Mouse (Mus musculus) kidney, adult 9 months (tissue): ENCODE measurements around the gene Farp1.

ENCODE experiments used
- DNase-seq: peaks from one replicate; pipeline ENCODE4 v3.0.0; 2022

The Farp1 gene

DNA sequence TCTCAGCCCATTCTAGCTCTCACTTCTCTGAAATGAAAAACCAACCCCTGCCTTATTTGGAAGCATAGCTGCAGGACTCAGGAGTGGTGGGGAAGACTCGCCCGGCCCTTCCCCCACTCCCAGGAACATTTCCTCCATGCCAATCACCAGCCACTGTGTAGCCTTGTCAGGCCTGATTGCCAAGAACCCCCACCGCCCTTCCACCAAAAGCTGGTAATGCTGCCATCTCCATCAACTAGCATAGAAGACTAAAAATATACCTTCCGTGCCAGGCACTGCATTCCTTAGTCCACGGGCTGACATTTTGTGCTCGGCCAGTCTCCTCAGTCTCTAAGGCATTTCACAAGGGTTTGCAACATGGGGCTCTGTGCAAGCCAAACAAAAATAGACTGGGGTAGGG lies 235.5 kb downstream of the Farp1 start:
- no peak for DNase-seq

DNA sequence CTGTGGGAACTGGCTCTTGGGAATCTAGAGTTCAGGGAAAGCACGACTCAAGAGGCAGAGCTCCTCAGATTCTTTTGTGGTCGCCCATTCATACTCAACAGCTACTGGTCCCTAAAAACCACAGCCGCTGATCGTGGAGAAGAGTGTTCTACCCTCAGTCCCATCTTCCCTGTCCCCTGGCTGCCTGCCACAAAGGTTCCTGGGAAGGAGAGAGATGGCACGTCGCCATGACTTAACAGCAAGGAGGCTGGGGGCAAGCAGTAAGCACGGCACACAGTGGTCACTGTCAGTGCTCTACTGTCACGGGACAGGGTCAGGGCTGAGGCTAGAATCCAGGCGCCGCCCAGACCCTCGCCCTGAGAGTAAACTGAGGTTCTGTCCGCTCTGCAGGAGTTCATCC lies 240.0 kb downstream of the Farp1 start:
- no peak for DNase-seq

DNA sequence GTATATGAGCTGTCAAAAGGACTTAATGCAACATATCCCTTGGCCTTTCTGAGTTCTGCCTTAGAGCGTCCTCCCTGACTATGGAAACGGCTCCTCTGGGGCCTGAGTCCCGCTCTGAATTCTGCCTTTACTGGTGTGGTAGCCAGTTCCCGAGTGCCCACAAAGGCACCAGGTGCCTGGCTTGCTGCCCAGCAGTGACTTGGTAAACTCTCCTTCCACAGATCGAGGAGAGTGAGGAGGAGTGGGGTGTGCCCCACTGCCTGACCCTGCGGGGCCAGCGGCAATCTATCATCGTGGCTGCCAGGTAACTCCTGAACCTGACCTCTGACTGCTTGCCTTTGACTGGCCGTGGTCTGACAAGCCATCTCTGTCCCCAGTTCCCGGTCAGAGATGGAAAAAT lies 241.0 kb downstream of the Farp1 start:
- DNase-seq, result no peak

DNA sequence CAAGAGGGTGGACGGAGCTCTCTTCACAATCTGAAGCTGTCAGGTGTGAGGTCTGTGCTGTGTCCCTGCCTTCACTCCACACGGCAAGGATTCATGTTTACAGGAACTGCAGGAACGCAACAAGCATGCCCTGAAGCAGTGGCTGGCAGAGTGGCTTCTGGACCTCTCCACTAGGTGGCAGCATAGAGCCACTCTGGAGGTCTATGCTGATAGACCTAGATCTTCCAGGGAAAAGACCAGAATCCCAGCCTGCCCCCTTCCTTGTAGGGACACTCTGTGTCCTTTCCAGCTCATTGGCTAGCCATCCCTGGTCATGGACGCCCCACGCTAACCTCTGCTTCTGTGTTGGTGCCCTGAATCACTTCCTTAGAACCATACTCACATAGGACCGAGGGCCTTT lies 244.1 kb downstream of the Farp1 start:
- DNase-seq, result peak; percentile 83

DNA sequence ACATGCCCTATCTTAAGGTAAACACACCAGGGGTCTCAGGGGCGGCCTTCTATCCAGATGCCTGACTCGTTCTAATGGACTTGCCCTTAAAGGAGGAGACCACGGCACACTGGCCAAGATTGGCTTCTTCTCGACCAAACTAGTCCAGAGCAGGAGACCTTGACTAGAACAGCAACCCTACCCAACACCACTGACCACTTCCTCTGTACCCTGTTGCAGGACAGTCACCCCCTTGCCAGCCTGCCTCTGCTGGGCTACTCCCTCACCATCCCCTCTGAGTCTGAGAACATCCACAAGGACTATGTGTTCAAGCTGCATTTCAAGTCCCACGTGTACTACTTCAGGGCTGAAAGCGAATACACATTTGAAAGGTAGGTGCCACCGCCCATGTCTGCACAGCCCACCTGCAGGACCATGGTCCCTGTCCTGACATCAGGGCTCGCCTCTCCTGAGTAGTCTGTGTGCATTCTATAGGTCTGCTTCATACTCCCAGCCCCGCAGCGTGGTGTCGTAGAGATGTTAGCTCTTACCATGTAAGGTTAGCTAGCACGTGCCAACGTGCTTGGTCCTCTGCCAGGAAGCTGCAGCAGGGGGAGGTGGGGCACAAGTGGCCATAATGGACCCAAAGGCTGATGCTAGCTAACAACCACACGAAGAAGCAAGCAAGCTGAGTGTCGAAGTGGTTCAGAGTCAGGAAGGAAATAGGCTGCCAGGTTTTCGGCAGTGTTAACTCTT lies 245.8 kb downstream of the Farp1 start:
- peak; percentile 31 for DNase-seq

DNA sequence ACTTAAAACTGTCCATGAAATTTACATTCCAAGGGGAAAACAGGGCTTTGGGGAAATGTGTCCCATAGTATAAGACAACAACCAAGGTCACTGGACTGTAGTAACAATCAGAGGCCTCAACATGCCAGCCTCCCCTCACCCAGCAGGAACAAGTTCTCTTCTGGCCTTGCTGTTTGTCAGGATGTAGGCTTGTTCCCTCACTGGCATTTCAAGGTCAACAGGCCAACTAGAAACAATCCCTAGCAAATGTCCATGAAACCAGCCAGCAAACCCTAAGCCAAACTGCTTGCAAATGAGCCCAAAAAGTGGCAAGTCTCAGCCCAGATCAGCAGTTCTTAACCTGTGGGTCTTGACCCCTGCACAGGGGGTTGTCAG lies 246.3 kb downstream of the Farp1 start:
- no peak for DNase-seq

DNA sequence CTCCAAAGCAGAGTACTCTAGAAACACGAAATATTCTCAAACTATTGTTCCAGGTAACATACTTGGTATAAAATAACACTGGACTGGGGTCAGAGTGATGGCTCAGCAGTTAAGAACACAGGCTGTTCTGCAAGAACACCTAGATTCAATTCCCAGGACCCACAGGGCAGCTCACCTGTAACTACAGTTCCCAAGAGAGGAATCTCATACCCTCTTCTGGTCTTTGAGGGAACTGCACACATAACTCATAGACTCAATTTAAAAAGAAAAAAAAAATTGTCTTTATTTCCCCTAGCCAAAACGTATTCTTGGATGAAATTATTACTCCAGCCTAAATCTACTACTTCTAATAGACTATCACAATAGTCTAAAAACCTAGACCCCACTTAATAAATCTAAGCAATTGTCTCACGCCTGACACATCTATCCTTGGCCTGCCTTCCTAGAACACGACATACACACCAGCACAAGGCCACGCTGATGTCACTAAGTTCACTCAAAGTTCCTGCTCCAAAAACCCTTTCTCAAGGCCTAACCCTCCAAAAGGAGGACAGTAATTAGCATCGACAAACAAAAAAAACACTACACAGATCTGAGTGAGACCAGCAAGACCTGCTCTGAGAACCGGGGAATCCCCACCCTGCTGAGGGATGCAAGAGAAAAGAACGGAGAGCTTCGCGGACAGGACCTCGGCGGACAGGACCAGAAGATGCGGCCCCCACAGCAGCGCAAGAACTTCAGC lies 250.6 kb downstream of the Farp1 start:
- DNase-seq, result peak; percentile 27

DNA sequence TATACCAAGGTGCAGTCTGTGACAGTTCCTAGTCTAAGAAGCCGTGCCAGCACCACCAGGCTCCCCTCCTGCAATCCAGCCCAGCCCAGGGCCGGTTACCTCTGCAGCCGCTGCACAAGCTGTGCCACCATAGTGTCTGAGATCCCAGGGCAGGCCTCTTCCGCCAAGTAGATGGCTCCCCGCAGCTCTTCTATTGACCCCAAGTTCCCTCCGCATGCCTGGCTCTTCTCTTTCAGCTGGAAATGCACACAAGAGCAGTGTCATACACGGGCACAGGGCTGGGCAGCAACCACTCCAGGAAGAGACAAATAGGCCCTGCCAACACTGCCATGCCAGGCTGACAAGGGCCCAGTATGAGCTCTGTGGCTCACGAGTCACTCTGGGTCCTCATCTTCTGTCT lies 256.9 kb downstream of the Farp1 start:
- DNase-seq, result no peak

DNA sequence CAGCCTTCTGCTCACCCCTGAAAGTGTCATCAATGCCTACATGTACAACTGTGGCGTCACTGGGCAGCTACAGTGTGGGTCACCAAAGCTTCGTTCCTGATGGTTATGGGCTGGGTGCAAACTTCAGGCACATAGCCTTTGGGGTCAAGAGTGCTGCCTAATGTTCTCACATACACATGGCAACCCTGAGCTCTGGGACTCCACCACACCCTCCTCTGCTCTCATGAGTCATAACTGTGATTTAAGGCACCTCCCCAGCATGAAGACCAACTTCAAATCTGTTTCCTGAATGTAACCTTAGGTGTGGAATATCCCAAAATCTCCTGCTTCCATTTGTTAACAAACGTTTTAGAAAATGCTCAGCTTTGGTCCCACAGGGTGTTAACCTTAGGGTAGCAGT lies 257.4 kb downstream of the Farp1 start:
- DNase-seq, result no peak

DNA sequence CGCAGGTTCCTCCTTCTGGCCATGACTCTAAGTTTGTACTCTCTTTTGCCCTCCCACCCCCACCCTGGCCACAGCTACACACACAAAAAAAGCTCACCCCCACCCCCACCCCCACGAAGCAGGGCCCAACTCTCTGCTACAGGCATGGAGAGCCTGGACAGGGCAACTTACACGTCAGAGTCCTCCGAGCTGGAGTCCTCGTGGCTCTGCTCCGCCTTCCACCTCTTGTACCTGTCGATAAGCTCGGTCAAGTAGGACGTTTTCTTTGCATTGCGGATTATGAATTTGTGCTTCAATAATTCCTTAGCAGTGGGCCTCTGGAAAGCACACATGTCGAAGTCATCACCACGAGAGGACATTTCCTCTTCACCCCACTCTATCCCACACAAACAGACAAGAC lies 259.5 kb downstream of the Farp1 start:
- no peak for DNase-seq

DNA sequence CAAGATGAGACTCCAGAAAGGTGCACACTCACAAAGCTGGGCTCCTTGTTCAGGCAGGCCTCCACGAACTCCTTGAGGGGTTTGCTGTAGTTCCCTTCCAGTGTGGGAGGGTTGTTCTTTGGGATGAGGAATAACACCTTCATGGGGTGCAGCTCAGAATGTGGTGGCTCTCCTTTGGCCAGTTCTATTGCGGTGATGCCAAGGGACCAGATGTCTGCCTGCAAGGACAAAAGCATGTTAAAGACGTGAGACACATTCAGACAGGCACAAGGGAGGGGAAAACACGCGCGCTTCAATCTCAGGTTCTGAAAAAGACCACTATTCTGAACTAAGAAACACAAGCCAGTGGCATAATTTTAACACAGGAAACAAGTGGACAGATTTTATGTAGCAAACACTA lies 262.1 kb downstream of the Farp1 start:
- DNase-seq, result no peak

DNA sequence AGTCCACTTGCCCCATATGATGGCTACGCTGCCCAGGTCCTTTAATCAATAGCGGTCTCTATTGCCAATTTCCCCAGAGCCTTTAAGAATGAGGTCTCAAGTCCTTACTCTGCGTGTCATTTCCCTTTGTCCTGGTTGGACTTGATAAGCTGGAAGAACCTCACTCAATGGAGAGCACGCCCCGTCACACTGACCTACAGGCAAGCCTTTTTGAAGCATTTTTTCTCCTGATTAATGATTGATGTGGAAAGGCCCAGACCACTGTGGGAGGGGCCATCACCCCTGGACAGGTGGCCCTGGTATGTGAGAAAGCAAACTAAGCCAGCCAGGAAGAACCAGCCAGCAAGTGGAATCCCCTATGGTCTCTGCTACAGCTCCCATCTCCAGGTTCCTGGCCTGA lies 263.5 kb downstream of the Farp1 start:
- peak; percentile 84 for DNase-seq

DNA sequence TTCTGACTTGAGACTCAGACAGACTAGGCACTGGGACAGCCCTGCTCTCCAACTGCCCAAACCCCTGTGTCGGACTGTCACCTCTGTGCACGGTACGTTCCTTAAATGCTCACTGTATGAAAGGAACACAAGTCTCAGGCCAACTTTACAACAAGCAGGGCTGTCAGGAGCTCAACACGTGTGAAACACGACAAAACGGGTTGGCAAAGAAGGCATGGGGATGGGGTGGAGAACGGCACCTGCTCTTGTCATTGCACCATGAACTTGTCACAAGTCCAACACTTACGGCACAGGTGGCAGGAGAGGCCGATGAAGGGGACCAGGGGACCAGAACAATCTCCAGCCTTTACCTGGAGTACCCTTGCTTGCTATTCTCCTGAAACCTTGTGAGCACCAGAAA lies 264.1 kb downstream of the Farp1 start:
- DNase-seq, result no peak

DNA sequence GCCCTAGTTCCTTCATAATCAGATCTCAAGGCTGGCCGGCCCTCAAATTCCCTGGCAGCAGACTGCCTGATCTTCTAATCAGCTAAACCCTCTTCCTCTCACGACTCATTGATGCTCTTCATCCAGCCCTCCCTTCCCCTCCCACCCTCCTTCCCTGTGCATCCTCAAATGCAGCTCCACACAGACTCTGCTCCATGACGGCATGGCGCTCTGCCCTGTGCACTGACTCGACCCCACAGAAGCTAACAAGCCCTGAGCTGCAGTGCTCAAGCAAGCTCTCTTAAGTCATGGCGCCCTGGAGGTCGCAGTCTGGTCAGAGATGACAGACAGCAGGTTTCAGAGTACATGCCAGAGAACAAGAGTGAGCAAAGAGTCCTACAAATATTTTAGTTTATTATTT lies 269.5 kb downstream of the Farp1 start:
- DNase-seq, result no peak

DNA sequence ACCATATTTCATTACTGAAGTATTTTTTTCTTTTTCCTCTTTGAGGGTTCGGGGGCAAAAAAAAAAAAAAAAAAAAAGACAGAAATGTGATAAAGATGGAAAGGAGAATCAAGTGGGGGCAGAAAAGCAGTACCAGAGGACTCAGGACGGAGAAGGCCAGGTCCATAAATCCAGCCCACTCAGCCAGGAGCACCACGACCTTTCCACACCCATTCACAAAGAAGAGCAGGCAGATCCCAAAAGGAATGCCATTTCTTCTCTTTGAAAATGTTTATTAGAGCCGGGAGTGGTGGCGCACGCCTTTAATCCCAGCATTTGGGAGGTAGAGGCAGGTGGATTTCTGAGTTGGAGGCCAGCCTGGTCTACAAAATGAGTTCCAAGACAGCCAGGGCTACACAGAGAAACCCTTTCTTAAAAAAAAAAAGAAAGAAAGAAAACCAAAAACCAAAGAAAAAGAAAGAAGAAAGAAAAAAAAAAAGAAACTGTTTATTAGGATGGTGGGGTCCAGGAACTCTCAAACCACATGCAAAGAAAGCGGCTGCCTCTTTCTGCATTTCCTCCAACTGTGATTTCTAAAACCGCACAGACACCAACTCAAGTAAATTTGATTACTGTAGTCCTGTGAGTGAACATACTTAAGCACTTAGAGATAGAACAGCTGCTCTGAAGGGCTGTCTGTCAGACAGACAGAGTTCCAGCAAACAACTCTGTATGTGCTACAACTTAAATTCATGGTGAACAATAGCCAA lies 270.5 kb downstream of the Farp1 start:
- no peak for DNase-seq

DNA sequence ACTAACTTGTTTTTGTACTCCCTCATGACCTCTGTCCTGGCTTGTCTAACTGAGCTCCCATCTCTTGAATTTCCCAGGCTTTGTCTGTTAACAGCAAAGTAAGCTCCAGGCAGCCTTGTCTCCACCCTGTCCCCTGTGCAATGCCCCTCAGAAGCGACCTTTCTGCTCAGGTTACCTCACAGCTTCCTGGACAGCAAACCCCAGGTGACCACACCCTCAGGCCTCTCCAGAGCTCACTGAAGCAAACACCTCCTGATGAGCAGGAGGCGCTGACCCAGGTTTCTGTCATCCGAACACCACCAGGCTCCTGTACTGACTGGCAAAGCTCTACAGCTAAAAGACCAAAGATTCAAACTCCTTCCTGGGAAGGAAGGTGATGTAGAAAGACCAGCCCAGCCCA lies 274.9 kb downstream of the Farp1 start:
- no peak for DNase-seq

DNA sequence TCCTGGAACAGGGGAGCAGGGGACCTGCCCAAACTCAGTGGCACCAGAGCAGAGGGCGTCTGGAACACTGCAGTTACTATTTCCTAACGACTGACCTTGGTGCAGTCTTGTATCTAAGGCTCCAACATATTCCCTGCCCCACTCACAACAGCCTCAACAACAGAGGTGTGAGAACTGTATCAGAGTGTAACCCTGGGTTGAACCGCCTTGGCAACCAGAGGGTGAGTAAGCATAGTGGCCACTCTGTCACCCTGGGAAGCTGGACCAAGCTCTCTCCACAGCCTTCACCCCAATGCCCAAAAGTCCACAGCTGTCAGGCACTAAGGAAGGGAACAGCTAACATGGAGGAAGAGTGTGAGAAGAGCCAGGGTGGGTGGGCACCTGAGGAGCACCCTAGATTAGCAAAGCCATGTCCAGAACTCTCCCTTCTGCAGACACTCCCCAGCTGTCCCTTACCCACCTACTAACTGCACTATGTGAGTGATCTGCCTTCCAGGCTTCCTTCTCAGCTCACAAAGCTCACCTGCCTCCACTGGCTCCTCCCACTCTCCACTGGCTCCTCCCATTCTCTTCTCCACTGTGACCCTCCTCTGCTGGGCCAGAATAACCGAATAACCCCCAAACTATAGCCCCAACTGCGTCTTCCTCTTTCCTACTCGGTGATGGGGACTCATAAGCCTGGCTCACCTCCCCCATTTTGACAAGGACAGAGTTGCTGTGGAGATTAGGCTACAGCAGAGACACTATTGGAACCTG lies 275.5 kb downstream of the Farp1 start:
- no peak for DNase-seq

DNA sequence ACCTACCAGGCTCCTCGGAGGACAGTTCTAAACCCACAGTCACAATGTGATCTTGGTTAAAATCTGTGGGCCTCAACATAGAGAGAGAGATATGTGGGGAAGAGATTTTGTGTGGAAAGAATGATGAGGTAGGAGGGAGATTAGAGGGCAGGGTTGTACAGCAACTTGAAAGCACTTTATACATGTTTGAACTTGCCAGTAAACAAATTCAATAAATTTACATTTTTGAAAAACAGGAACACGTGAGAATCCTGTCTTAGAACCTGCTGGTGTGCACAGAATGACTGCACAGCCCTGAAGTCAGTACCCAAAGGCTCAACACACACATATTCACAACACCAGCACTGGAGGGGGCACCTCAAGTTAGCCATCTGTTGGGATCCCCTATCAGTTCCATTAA lies 276.1 kb downstream of the Farp1 start:
- no peak for DNase-seq

DNA sequence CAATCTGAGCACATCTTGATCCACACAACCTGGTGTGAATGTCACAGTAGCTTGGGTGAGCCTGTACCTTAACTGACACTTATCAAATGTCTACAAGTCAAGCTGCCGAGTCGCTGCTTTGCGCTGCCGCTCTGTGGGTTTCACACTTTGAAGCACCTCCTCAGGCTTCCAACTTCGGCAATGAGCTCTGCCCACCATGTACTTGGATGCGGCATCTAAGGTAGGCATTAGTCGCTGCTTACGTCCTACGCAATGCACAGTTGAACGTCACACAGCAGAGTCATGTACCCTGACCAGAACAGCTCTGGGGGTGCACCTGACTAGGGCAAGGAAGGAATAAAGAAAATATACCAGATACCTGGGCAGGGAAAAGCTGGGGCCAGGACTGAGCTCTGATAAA lies 278.3 kb downstream of the Farp1 start:
- DNase-seq, result no peak

DNA sequence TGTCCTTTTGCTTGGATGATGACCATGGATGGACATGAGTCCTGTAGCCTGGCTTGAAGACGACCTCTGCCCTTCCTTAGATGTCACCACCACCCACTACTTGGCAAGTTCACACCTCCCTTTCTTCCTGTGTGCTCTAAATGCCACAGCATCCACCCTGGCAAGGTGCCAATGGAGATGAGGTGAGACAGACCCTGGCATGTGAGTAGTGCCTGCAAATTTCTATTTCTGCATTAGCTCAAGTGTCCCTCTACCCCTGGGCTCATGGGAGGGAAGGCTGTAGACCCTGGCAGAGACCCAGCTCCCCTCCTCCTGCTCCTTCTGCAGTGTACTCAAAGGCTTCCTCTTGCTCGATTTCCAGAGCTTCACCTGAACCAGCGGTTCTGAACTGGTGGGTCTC lies 279.9 kb downstream of the Farp1 start:
- peak; percentile 22 for DNase-seq

DNA sequence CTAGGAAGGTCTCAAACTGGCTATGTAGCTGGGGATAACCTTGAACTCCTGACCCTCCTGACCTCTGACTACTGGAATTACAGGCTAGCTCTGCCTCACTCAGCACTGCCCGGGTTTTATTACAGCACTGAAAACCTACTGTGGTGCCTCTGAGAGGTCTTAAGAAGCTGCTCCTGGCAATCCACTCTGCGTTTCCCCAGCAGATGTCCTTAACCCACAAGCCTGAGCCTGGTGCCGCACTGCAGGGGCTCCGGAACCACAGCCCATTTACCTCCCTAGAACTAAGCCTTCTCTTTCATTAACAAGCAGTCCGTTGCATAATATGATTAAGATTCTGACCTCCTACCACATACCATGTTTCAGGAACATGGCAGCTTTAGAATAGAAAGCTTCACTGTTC lies 281.1 kb downstream of the Farp1 start:
- DNase-seq, result no peak

DNA sequence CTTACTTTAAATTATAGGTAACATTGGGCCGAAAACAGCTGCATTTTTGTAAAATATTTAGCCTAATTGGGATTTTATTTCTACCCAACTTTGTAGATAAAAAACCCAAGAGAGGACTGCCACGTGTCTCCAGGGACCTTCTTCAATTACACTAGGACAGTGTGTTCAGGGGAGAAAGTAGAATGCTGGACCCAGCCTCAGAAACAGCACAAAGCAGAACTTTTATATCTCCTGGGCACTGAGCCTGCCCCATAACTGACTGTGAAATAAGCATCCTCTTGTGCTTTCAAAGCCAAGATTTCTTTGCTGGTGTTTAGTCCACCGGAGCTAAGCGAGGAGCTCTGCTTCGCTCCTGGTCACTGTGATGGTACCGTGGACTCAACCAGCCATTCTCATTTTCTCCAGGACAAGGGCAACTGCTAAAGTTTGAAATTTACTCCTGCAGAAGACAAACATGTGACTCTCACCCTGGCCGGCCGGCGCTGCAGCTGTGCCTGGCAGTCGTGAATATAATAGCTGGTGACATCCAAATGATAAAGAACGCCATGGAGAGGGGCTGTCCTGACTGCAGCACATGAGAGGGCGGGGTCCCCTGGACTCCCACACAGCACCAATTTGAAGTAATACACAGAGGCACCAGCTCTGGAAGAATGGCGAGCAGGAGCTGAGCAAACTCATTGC lies 281.8 kb downstream of the Farp1 start:
- DNase-seq, result no peak

DNA sequence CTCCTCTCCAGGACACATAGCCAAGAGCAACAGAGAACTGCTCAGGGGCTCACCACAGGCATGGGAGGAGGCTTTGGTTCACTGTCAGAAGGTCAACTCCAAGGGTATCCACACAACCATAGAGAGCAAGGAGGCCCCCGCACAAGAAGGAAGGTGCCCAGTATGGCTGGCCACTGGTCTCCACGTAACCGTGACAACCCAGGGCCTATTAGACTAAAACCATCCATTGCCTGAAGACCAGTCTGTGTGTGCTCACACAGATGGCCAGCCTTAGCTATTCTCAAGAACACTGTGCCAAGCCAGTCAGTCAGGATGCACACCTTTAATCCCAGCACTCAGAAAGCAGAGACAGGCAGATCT lies 282.3 kb downstream of the Farp1 start:
- no peak for DNase-seq
